Mouse (Mus musculus) limb, embryonic 15.5 days (tissue): ENCODE measurements at regions not wholly inside any gene's neighbourhood (a gene's known extent, or its start where the extent isn't known, plus 50 kb on each side); places are given as distances from the start of the nearest gene placed in this dataset.

Experiments
- ATAC-seq: fragments of 200-750 bp; cut with Nextera tagmentation; 2 replicates; pipeline ENCODE4 v1.8.0; 2017; ENCODE audit warnings: low read depth, moderate TSS enrichment; ENCODE audit not compliant: insufficient number of reproducible peaks, low FRiP score, low TSS enrichment
- H3K27ac ChIP-seq: fragments of 300-500 bp; sonication (generic); 2 replicates; pipeline ENCODE4 v1.5.1; 2015; ENCODE audit warnings: moderate library complexity, mild to moderate bottlenecking, inconsistent platforms
- H3K27me3 ChIP-seq: fragments of 300-500 bp; sonication (generic); 2 replicates; pipeline ENCODE4 v1.6.1; 2015; ENCODE audit warnings: inconsistent platforms
- H3K36me3 ChIP-seq: fragments of 300-500 bp; sonication (generic); 2 replicates; pipeline ENCODE4 v1.6.1; 2015; ENCODE audit warnings: inconsistent platforms
- H3K4me1 ChIP-seq: fragments of 300-500 bp; sonication (generic); 2 replicates; pipeline ENCODE4 v1.6.1; 2015; ENCODE audit warnings: inconsistent platforms
- H3K4me2 ChIP-seq: fragments of 300-500 bp; sonication (generic); 2 replicates; pipeline ENCODE4 v1.6.1; 2015; ENCODE audit warnings: mild to moderate bottlenecking, inconsistent platforms
- H3K4me3 ChIP-seq: fragments of 300-500 bp; sonication (generic); 2 replicates; pipeline ENCODE4 v1.5.1; 2015; ENCODE audit warnings: mild to moderate bottlenecking, inconsistent platforms
- H3K9ac ChIP-seq: fragments of 300-500 bp; sonication (generic); 2 replicates; pipeline ENCODE4 v1.6.1; 2015; ENCODE audit warnings: inconsistent platforms
- H3K9me3 ChIP-seq: fragments of 300-500 bp; sonication (generic); 2 replicates; pipeline ENCODE4 v1.6.1; 2016; ENCODE audit warnings: inconsistent platforms
- WGBS: fragments of 180-500 bp; shearing (Covaris S2); methylation state at CpG from one replicate; pipeline ENCODE4 v1.1.7; 2015; 5-methylcytosine and 5-hydroxymethylcytosine counted together

- H3K9me3 ChIP-seq = no peaks in the 10 kb centered on the region
- no peak overlapping the region for H3K27ac ChIP-seq
- no peak for ATAC-seq
- no peak overlapping the region for H3K4me2 ChIP-seq
- H3K36me3 ChIP-seq = no peaks in the 10 kb centered on the region
- 88% methylated on average over 5 of the region's 5 CpGs for WGBS
- H3K4me1 ChIP-seq = no peaks in the 10 kb centered on the region
- no peaks in the 10 kb centered on the region for H3K27me3 ChIP-seq
- no peak overlapping the region for H3K4me3 ChIP-seq
- H3K9ac ChIP-seq = no peak overlapping the region
These were observed 166.2 kb downstream of the Tpra1 start for GRCm38 (mm10) chr6:89068286-89068685.

- Histone ChIP-seq H3K36me3 (no peaks in the 10 kb centered on the region), H3K27ac (no peak overlapping the region), H3K4me2 (no peak overlapping the region), H3K9me3 (no peaks in the 10 kb centered on the region), H3K4me3 (no peak overlapping the region), H3K27me3 (no peaks in the 10 kb centered on the region), H3K4me1 (no peaks in the 10 kb centered on the region), H3K9ac (no peak overlapping the region)
- ATAC-seq = no peak
- 79% methylated on average over 5 of the region's 5 CpGs for WGBS
These were observed 167.1 kb downstream of the Tpra1 start for GRCm38 (mm10) chr6:89069108-89069507.

GRCm38 (mm10) chr6:89070011-89070410 is 168.0 kb downstream of the Tpra1 start:
- no peak for ATAC-seq
- no peak overlapping the region for H3K9ac ChIP-seq
- H3K27me3 ChIP-seq = no peaks in the 10 kb centered on the region
- no peak overlapping the region for H3K4me3 ChIP-seq
- no peak overlapping the region for H3K4me2 ChIP-seq
- no peaks in the 10 kb centered on the region for H3K4me1 ChIP-seq
- no peak overlapping the region for H3K27ac ChIP-seq
- H3K36me3 ChIP-seq = no peaks in the 10 kb centered on the region
- H3K9me3 ChIP-seq = no peaks in the 10 kb centered on the region
- 13% methylated on average over 3 of the region's 3 CpGs for WGBS

- ATAC-seq = no peak
- Histone ChIP-seq H3K4me2 (no peak overlapping the region), H3K27me3 (no peaks in the 10 kb centered on the region), H3K36me3 (no peaks in the 10 kb centered on the region), H3K27ac (no peak overlapping the region), H3K9ac (no peak overlapping the region), H3K9me3 (no peaks in the 10 kb centered on the region), H3K4me1 (no peaks in the 10 kb centered on the region), H3K4me3 (no peak overlapping the region)
- 58% methylated on average over 2 of the region's 2 CpGs for WGBS
These were observed 169.7 kb downstream of the Tpra1 start for GRCm38 (mm10) chr6:89071766-89072165.

- no peak overlapping the region for H3K4me2 ChIP-seq
- WGBS = 35% methylated on average over 2 of the region's 2 CpGs
- H3K27me3 ChIP-seq = no peaks in the 10 kb centered on the region
- H3K27ac ChIP-seq = no peak overlapping the region
- H3K9me3 ChIP-seq = no peaks in the 10 kb centered on the region
- H3K36me3 ChIP-seq = no peaks in the 10 kb centered on the region
- H3K4me3 ChIP-seq = no peak overlapping the region
- H3K4me1 ChIP-seq = no peaks in the 10 kb centered on the region
- no peak overlapping the region for H3K9ac ChIP-seq
- ATAC-seq = no peak
These were observed 170.5 kb downstream of the Tpra1 start for GRCm38 (mm10) chr6:89072569-89072968.

- no peaks in the 10 kb centered on the region for H3K4me1 ChIP-seq
- H3K4me2 ChIP-seq = no peak overlapping the region
- ATAC-seq = no peak
- H3K9me3 ChIP-seq = no peaks in the 10 kb centered on the region
- no peak overlapping the region for H3K9ac ChIP-seq
- WGBS = 65% methylated on average over 6 of the region's 6 CpGs
- no peaks in the 10 kb centered on the region for H3K27me3 ChIP-seq
- no peak overlapping the region for H3K4me3 ChIP-seq
- no peaks in the 10 kb centered on the region for H3K36me3 ChIP-seq
- H3K27ac ChIP-seq = no peak overlapping the region
These were observed 179.7 kb downstream of the Tpra1 start for GRCm38 (mm10) chr6:89081624-89082300.

GRCm38 (mm10) chr6:89084437-89084836 is 182.4 kb downstream of the Tpra1 start:
- Histone ChIP-seq H3K27ac (no peak overlapping the region), H3K4me2 (no peak overlapping the region), H3K4me1 (no peaks in the 10 kb centered on the region), H3K4me3 (no peak overlapping the region), H3K9ac (no peak overlapping the region), H3K27me3 (no peaks in the 10 kb centered on the region), H3K36me3 (no peaks in the 10 kb centered on the region), H3K9me3 (no peaks in the 10 kb centered on the region)
- ATAC-seq = no peak
- WGBS = 97% methylated on average over 3 of the region's 3 CpGs

- no peaks in the 10 kb centered on the region for H3K36me3 ChIP-seq
These were observed 183.1 kb downstream of the Tpra1 start for GRCm38 (mm10) chr6:89085151-89085550.

GRCm38 (mm10) chr6:89087620-89088019 is 185.6 kb downstream of the Tpra1 start:
- H3K9ac ChIP-seq = no peak overlapping the region
- H3K36me3 ChIP-seq = no peaks in the 10 kb centered on the region
- no peaks in the 10 kb centered on the region for H3K9me3 ChIP-seq
- 75% methylated on average over 4 of the region's 4 CpGs for WGBS
- no peaks in the 10 kb centered on the region for H3K4me1 ChIP-seq
- no peak overlapping the region for H3K4me3 ChIP-seq
- no peaks in the 10 kb centered on the region for H3K27me3 ChIP-seq
- H3K27ac ChIP-seq = no peak overlapping the region
- ATAC-seq = no peak
- H3K4me2 ChIP-seq = no peak overlapping the region

More at GRCm38 (mm10) chr6:89085151-89085550, 183.1 kb downstream of the Tpra1 start:
- Histone ChIP-seq H3K27ac (no peak overlapping the region), H3K4me1 (no peaks in the 10 kb centered on the region), H3K9ac (no peak overlapping the region), H3K4me2 (no peak overlapping the region), H3K4me3 (no peak overlapping the region), H3K9me3 (no peaks in the 10 kb centered on the region), H3K27me3 (no peaks in the 10 kb centered on the region)
- ATAC-seq = no peak
- 80% methylated on average over 6 of the region's 6 CpGs for WGBS

GRCm38 (mm10) chr6:89090096-89090495 is 188.0 kb downstream of the Tpra1 start:
- H3K4me3 ChIP-seq = no peak overlapping the region
- H3K36me3 ChIP-seq = no peaks in the 10 kb centered on the region
- H3K4me2 ChIP-seq = no peak overlapping the region
- no peaks in the 10 kb centered on the region for H3K9me3 ChIP-seq
- H3K27ac ChIP-seq = no peak overlapping the region
- H3K27me3 ChIP-seq = no peaks in the 10 kb centered on the region
- ATAC-seq = no peak
- no peak overlapping the region for H3K9ac ChIP-seq
- 92% methylated on average over 5 of the region's 5 CpGs for WGBS
- H3K4me1 ChIP-seq = no peaks in the 10 kb centered on the region

- Histone ChIP-seq H3K4me2 (no peak overlapping the region), H3K36me3 (no peaks in the 10 kb centered on the region), H3K4me3 (no peak overlapping the region), H3K9me3 (no peaks in the 10 kb centered on the region), H3K27me3 (no peaks in the 10 kb centered on the region), H3K27ac (no peak overlapping the region), H3K9ac (no peak overlapping the region), H3K4me1 (no peaks in the 10 kb centered on the region)
- ATAC-seq = no peak
- WGBS = 93% methylated on average over 14 of the region's 14 CpGs
These were observed 193.9 kb downstream of the Tpra1 start for GRCm38 (mm10) chr6:89095911-89096310.

GRCm38 (mm10) chr6:89097531-89097930 is 195.5 kb downstream of the Tpra1 start:
- Histone ChIP-seq H3K9ac (no peak overlapping the region), H3K36me3 (no peaks in the 10 kb centered on the region), H3K9me3 (no peaks in the 10 kb centered on the region), H3K4me1 (no peaks in the 10 kb centered on the region), H3K4me3 (no peak overlapping the region), H3K4me2 (no peak overlapping the region), H3K27ac (no peak overlapping the region), H3K27me3 (no peaks in the 10 kb centered on the region)
- ATAC-seq = no peak
- WGBS = 81% methylated on average over 8 of the region's 8 CpGs

GRCm38 (mm10) chr6:89119241-89119640 is 217.2 kb downstream of the Tpra1 start:
- 66% methylated on average over 1 of the region's 1 CpGs for WGBS
- 0 out of 2 replicates have a peak, but pooled peaks cover 3% of the 10 kb centered on the region for H3K4me1 ChIP-seq
- H3K4me3 ChIP-seq = no peak overlapping the region
- no peak overlapping the region for H3K4me2 ChIP-seq
- no peak for ATAC-seq
- H3K36me3 ChIP-seq = no peaks in the 10 kb centered on the region
- H3K9ac ChIP-seq = no peak overlapping the region
- H3K9me3 ChIP-seq = no peaks in the 10 kb centered on the region
- no peak overlapping the region for H3K27ac ChIP-seq
- H3K27me3 ChIP-seq = no peaks in the 10 kb centered on the region
